Mouse (Mus musculus) layer of hippocampus, postnatal 14 days (tissue): ENCODE data around the gene Rhbdl1. TPM values are rescaled to one million over a fixed set of nuclear protein-coding genes. Genes with fewer than 3 reads are reported as not detected.
"Not testable (repeated sequence)": the region's sequence is repeated elsewhere in the genome, so short reads cannot be mapped to it uniquely, and the experiment has no call there.

ENCODE experiments used
- DNase-seq, 2 experiments: peaks; one replicate each; pipeline ENCODE4 v3.0.0; 2021 to 2022; ENCODE audit warnings: low spot score in 2 of 2, mixed read lengths in 1 of 2
- total RNA-seq, 2 experiments: library from RNA; stranded (reverse); gene quantifications; 2 replicates each; pipeline ENCODE4 v1.2.3; 2021

The Rhbdl1 gene
- total RNA-seq, 2 experiments from 2014 or later = 84.4 to 97.5 TPM

GRCm38 (mm10) chr17:25828223-25828594 is 8.9 kb downstream of the Rhbdl1 start:
- DNase-seq = no peak

- DNase-seq = no peak
These were observed 9.4 kb downstream of the Rhbdl1 start for GRCm38 (mm10) chr17:25827546-25828222.

- DNase-seq = no peak
These were observed 10.1 kb downstream of the Rhbdl1 start for GRCm38 (mm10) chr17:25827011-25827410.

- DNase-seq = no peak
These were observed 11.0 kb downstream of the Rhbdl1 start for GRCm38 (mm10) chr17:25825984-25826570.

GRCm38 (mm10) chr17:25825311-25825710 is 11.8 kb downstream of the Rhbdl1 start:
- DNase-seq = no peak

- DNase-seq = no peak
These were observed 12.5 kb downstream of the Rhbdl1 start for GRCm38 (mm10) chr17:25824362-25825142.

- peak; percentile 78 to 90 for DNase-seq
These were observed 13.6 kb downstream of the Rhbdl1 start, which contains the start of gene Wdr24 for GRCm38 (mm10) chr17:25823452-25823851. TSS of gene Wdr24 (plus strand) at chr17:25823627.

GRCm38 (mm10) chr17:25818851-25819780 is 18.0 kb downstream of the Rhbdl1 start:
- no peak for DNase-seq

- no peak for DNase-seq
These were observed 19.4 kb downstream of the Rhbdl1 start for GRCm38 (mm10) chr17:25817662-25818061.

GRCm38 (mm10) chr17:25813471-25813870 is 23.6 kb downstream of the Rhbdl1 start:
- peak; percentile 70 to 80 for DNase-seq

- no peak for DNase-seq
These were observed 26.2 kb downstream of the Rhbdl1 start for GRCm38 (mm10) chr17:25810890-25811289.

- DNase-seq = no peak
These were observed 27.3 kb downstream of the Rhbdl1 start for GRCm38 (mm10) chr17:25809606-25810340.

- DNase-seq = peak; percentile 86 to 93
These were observed 28.1 kb downstream of the Rhbdl1 start, which contains the start of gene Fbxl16 for GRCm38 (mm10) chr17:25808789-25809605. TSS of gene Fbxl16 (plus strand) at chr17:25809085.

- no peak for DNase-seq
These were observed 29.1 kb downstream of the Rhbdl1 start for GRCm38 (mm10) chr17:25808028-25808427.

- not testable (repeated sequence) for DNase-seq
These were observed 29.6 kb downstream of the Rhbdl1 start for GRCm38 (mm10) chr17:25807452-25807851.

GRCm38 (mm10) chr17:25806507-25806906 is 30.6 kb downstream of the Rhbdl1 start:
- DNase-seq = no peak

- DNase-seq = peak; percentile 81 to 90
These were observed 34.1 kb downstream of the Rhbdl1 start for GRCm38 (mm10) chr17:25802825-25803517.

GRCm38 (mm10) chr17:25801029-25801428 is 36.1 kb downstream of the Rhbdl1 start:
- DNase-seq = peak; percentile 67 to 82

GRCm38 (mm10) chr17:25796951-25797369 is 40.1 kb downstream of the Rhbdl1 start, which contains the start of gene Metrn:
TSS of gene Metrn (minus strand) at chr17:25797136.
- DNase-seq = peak in 1 of 2 experiments; percentile 79
